Mouse (Mus musculus) heart, postnatal 25 days (tissue): ENCODE data around the gene Thada. TPM values are rescaled to one million over a fixed set of nuclear protein-coding genes. Genes with fewer than 3 reads are reported as not detected.

Source experiments
- DNase-seq: peaks from one replicate; pipeline ENCODE4 v3.0.0; 2022; ENCODE audit warnings: low spot score
- intact Hi-C: fragments of 180-260 bp; cut with DNase I; formaldehyde crosslinking; loops from one replicate; pipeline ENCODE4 v1.15.1; 2025
- total RNA-seq, 2 experiments: library from RNA; stranded (reverse); gene quantifications; 2 replicates each; pipeline ENCODE4 v1.2.3; 2021

Thada gene
- total RNA-seq, 2 experiments from 2014 or later = 7.9 to 8.1 TPM

DNA sequence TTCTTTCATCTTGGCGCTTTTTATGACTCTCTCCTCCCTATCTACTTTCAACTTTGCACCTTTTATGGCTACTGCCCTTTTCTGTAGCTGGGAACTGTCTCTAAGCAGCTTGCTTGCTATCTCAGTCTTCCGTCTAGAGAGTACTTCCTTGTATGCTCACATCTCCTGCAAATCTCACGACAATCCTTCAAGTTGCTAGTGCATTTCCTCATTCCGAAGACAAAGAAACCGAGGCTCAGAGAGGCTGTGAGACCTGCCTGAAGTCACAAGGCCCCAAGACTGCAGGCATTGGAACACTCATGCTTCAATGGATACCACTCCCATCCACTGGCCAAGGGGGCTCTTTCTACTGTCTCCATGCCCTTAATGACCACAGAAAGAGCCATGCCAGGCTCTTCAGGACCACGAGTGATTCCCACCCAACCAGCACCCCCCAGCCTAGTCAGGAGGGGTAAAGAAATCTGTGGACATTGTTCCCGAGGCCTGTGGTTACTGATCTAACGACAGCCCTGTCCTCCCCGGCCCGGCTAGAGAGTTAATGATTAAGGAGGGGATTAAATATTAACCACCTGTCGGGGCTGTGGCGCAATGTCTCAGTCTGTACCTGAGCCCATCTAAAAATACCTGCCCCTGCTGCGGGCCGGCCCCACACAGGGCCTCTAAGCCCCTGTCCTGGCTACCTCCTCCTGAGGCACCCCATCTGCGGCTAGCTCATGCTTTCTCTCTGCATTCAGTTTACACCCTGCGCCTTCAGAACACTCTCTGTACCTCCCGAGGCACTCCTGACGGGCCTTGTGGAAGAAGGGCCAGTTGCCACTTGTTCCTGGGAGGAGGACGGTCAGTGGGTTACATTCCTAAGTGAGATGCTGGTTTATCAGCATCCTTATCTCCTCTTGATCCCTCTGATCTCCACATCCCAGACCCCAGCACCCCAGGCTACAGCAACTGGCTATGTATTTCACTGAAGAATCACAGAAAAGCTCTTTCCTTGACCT lies 309.0 kb downstream of the Thada start:
- DNase-seq = no peak
- intact Hi-C loops = no loop called here

DNA sequence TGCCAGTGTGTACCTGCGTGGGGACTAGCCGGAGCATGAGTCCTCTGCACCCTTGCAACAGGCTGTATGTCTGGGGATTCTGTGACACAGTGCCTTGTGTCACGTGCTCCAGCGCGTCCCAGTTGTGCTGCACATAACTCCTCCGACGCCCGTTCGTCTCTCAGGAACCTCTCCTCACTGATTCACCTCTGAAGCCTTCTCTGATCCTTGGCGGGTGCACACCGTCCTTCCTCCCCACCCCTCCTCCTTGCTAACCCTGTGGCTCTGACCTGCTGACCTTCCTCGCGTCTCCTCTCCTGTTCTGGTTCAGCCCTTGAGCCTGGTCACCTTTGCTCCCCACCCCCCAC lies 309.8 kb downstream of the Thada start:
- DNase-seq = no peak
- intact Hi-C loops = no loop called here

GRCm38 (mm10) chr17:84155516-84156226 lies 310.3 kb downstream of the Thada start:
- DNase-seq = no peak
- intact Hi-C loops = no loop called here

- intact Hi-C loops = no loop called here
- DNase-seq = no peak
These were observed 311.0 kb downstream of the Thada start for GRCm38 (mm10) chr17:84155029-84155338.

GRCm38 (mm10) chr17:84154302-84155028 lies 311.5 kb downstream of the Thada start:
- intact Hi-C loops = no loop called here
- DNase-seq = no peak

DNA sequence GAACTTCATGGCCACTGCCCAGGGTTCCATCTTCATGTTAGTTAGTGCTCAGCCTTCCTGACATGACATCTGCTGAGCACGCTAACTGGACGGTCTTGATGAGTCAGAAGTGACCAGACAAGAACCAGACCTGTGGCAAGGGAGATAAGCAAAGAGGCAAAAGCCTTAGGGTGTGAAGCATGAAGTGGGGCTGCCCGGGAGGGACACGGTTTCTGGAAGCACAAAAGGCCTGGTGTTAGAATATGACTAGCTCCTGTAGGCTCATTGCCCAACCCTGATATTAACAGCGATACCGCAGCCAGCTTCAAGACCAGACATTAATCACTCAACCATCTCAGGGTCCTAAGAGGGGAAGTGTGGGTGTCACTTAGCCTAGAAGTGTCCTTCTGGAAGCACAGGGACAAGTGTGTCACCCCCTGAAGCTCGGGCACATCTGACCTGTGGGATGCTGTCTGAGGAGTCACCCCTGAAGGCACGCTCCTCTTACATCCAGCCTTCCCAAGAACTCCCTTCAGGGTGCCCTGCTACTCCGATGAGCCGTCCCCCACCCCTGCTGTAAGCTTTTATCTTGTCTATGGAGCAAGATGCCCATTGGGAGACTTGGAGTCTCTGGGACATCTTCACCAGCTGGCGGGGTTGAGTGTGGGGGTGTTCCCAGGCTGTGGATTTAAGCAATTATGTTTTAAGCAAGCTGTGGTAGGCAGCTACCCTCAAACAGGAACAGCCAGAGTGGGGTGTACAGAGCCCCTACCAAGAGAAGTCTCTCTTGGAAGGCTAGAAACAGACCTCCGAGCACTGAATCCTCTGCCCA lies 312.8 kb downstream of the Thada start:
- DNase-seq = no peak
- intact Hi-C loops = no loop called here

- DNase-seq = no peak
These were observed 313.6 kb downstream of the Thada start for GRCm38 (mm10) chr17:84152206-84152975.

DNA sequence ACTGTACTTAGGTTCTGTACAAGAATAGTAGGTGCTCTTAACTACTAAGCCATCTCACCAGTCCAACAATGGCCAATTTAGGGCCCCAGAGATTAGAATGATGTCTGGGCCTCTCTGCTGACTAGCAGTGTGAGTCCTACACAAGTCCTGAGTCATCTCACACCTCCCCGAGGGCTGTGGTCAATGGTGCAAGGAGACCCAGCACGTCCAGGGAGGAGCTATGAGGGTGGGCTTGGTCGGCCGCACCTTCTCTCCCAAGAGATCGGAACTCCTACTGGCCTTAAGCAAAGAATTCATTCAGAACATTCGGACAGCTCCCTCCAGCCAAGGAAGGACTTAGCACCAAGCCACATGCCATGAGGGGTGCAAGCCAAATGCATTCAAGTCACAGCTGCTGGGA lies 314.7 kb downstream of the Thada start:
- intact Hi-C loops = no loop called here
- no peak for DNase-seq

More at GRCm38 (mm10) chr17:84152206-84152975, 313.6 kb downstream of the Thada start:
- intact Hi-C loops = no loop called here

DNA sequence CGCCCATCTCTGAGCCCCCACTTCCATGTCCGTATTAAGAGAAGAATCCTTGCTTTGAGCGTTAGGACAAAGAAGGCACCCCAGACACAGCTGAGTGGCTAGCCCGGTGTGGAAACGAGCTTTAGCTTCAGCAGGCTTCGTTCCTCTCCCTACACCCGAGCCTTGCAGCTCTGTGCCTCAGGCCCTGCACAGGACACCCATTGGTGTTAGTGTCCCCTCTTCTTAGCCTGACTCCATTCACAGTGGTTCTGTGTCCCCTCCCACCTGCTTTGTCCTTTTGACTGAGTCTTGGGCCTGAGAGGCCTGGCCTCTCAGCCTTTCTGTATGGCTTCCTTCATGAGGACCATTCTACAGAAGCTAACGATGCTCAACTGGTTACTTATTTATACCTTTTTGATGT lies 315.7 kb downstream of the Thada start:
- intact Hi-C loops = no loop called here
- DNase-seq = no peak

- DNase-seq = no peak
- intact Hi-C loops = no loop called here
These were observed 316.4 kb downstream of the Thada start for GRCm38 (mm10) chr17:84149566-84149965.

DNA sequence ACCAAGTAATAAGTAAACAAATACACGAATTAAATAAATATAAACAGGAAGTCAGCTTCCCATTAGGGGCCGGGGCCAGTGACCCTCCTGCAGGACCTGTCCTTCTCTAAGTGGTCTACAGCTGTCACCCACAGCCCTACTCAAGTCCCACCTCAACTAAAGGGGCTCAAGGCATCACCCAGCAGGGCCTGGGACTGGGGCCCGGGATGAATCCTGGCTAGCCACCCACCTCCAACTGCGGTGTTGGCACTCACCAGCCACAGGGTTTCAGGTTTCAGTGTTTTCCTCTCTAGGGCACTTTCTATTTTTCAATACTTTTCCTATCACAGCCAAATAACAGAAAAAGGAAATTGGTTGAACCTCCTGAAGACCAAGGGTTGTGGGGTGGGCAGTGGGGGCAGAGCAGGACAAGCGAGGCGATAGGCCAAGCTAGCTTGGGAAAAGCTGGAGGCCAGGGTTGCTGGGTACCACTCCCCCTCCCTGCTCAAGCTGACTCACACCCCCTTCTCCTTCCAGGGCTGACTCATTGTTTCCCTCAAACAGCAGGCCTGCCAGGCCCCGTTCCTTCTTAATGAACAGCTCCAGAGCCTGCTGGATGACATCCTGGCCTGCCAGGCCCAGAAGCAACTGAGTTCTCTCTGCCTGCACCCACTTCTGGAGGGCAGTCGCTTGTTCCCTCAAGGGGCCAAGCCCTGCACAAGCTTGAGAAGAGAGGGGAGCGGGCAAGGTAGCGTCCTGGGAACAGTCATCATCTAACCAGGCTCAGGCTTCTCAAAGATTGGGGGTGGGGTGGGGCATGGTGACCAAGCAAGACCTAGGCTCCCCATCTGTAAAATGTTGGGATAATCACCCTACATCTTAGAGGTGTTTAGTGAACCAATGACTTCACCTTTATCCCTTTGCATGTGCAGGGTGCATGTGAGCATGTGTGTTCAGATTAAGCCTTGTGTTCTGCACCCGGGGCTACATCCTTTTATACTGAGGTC lies 317.2 kb downstream of the Thada start:
- intact Hi-C loops = no loop called here
- DNase-seq = peak; percentile 86

- intact Hi-C loops = loop anchor here (2.0 kb wide), 1 partner anchor 31 kb away; no protein-coding TSS in a partner anchor
These were observed 318.6 kb downstream of the Thada start for GRCm38 (mm10) chr17:84147183-84148108.

DNA sequence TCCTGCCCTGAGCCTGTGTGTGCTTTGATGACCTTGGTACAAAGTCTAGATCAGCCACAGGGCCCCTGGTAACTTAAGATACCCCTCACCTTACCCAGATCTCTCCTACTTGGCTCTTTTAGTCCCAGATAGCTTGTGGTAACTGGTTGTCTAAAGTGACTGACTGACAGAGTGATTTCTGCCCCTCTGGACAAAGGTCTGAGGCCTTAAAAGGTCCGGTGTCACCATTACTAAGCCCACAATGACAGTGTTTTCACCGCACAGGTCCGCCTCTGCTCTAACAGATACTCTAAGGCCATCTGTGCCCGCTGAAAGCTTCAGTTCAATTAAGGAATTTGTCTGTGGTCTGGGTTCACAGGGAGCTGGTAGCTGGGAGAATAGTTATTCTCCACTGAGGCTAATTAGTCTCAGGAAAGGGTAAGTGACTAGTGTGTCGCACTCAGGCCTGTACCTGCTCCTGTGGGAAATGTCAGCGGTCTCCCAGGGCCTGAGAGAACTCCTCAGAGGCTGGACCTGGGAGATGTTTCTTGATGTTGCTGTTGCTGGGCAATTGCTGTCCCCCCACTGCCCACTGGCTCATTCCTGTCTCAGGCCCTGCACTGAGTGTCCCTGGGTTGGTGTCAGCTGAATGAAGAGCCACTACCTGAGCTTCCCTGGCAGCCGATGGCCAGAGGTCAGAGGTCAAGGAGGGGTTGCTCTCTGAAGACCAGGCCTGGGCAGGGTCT lies 319.4 kb downstream of the Thada start:
- DNase-seq = no peak
- intact Hi-C loops = loop anchor here (2.0 kb wide), 1 partner anchor 32 kb away; no protein-coding TSS in a partner anchor

More at GRCm38 (mm10) chr17:84147183-84148108, 318.6 kb downstream of the Thada start:
- DNase-seq = no peak

DNA sequence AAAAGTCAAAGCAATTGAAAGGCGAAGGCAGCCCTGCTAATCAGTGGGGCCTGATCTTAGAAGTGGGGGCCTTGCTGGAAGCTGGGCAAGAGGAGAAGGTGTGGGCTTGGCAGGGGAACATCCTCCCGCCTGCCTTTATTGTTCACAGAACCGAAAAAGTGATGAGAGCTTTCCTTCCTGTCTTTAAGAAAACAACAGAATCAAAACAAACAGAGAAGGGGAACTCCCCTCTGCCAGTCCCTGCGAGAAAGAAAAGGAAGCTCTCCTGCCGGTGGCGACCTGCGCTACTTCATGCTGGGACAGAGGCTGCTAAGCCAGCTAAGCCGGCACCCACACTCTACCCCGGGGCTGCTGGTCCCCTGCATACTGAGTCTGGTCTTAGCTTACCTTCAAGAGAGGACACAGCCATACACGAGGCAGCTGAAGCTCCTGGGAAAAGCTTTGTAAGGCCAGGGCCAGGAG lies 320.1 kb downstream of the Thada start:
- intact Hi-C loops = loop anchor here (2.0 kb wide), 1 partner anchor 33 kb away; no protein-coding TSS in a partner anchor
- DNase-seq = no peak

- no peak for DNase-seq
These were observed 321.0 kb downstream of the Thada start for GRCm38 (mm10) chr17:84144762-84145599.

More at GRCm38 (mm10) chr17:84144762-84145599, 321.0 kb downstream of the Thada start:
- intact Hi-C loops = no loop called here
